Mouse (Mus musculus) c-Kit-positive CD71-positive TER-119-negative erythroid progenitor cells, embryonic 14.5 days (primary cell): ENCODE data around the gene Men1.

Source experiments
- DNase-seq: peaks from one replicate; pipeline ENCODE4 v3.0.0-alpha.2; 2013; ENCODE audit warnings: low read depth

Men1 gene

GRCm38 (mm10) chr19:6370175-6370574 is 35.4 kb downstream of the Men1 start:
- DNase-seq = no peak

- DNase-seq = no peak
Measured at GRCm38 (mm10) chr19:6372433-6372832, 37.7 kb downstream of the Men1 start.

GRCm38 (mm10) chr19:6373539-6374400 is 39.0 kb downstream of the Men1 start:
- DNase-seq = peak; percentile 54

GRCm38 (mm10) chr19:6374571-6374970 is 39.8 kb downstream of the Men1 start:
- no peak for DNase-seq

- DNase-seq = no peak
Measured at GRCm38 (mm10) chr19:6375423-6376254, 40.9 kb downstream of the Men1 start.

- DNase-seq = no peak
Measured at GRCm38 (mm10) chr19:6376255-6376564, 41.4 kb downstream of the Men1 start.

- no peak for DNase-seq
Measured at GRCm38 (mm10) chr19:6376643-6377042, 41.9 kb downstream of the Men1 start.

GRCm38 (mm10) chr19:6377327-6378040 is 42.7 kb downstream of the Men1 start:
- DNase-seq = no peak

GRCm38 (mm10) chr19:6380411-6381166 is 45.8 kb downstream of the Men1 start:
- DNase-seq = no peak

GRCm38 (mm10) chr19:6381238-6381637 is 46.5 kb downstream of the Men1 start:
- no peak for DNase-seq

- no peak for DNase-seq
Measured at GRCm38 (mm10) chr19:6382323-6382924, 47.6 kb downstream of the Men1 start.

- DNase-seq = no peak
Measured at GRCm38 (mm10) chr19:6383470-6383869, 48.7 kb downstream of the Men1 start.

GRCm38 (mm10) chr19:6384128-6384527 is 49.3 kb downstream of the Men1 start, which contains the start of gene Pygm:
TSS of gene Pygm (plus strand) at chr19:6384399.
- no peak for DNase-seq

GRCm38 (mm10) chr19:6384954-6385353 is 50.2 kb downstream of the Men1 start:
- DNase-seq = no peak

- no peak for DNase-seq
Measured at GRCm38 (mm10) chr19:6385419-6385818, 50.6 kb downstream of the Men1 start.

- no peak for DNase-seq
Measured at GRCm38 (mm10) chr19:6385821-6386220, 51.0 kb downstream of the Men1 start.

GRCm38 (mm10) chr19:6386234-6386633 is 51.5 kb downstream of the Men1 start:
- DNase-seq = no peak

- no peak for DNase-seq
Measured at GRCm38 (mm10) chr19:6388006-6388405, 53.2 kb downstream of the Men1 start.

- DNase-seq = no peak
Measured at GRCm38 (mm10) chr19:6389803-6390202, 55.0 kb downstream of the Men1 start.

GRCm38 (mm10) chr19:6390251-6390650 is 55.5 kb downstream of the Men1 start:
- DNase-seq = no peak
